Mouse (Mus musculus) right cerebral cortex, postnatal 10 days (tissue): ENCODE results near the gene Atp10a.

ENCODE experiments used
- DNase-seq, 2 experiments: peaks; one replicate each; pipeline ENCODE4 v3.0.0; 2021; ENCODE audit warnings: low spot score in 2 of 2

Gene Atp10a

GRCm38 (mm10) chr7:58655866-58656265, at the start of gene Atp10a:
Gene Atp10a, plus strand, starts transcription at chr7:58656166.
- DNase-seq, result no peak

- DNase-seq, result no peak
Measured at GRCm38 (mm10) chr7:58618048-58618447, 37.9 kb upstream of the Atp10a start.

GRCm38 (mm10) chr7:58626305-58627155, 29.4 kb upstream of the Atp10a start:
- no peak for DNase-seq

GRCm38 (mm10) chr7:58627381-58627780, 28.6 kb upstream of the Atp10a start:
- no peak for DNase-seq

- no peak for DNase-seq
Measured at GRCm38 (mm10) chr7:58629233-58629632, 26.7 kb upstream of the Atp10a start.

GRCm38 (mm10) chr7:58633683-58634082, 22.3 kb upstream of the Atp10a start:
- no peak for DNase-seq

- peak in 1 of 2 experiments; percentile 41 for DNase-seq
Measured at GRCm38 (mm10) chr7:58639676-58640075, 16.3 kb upstream of the Atp10a start.

GRCm38 (mm10) chr7:58640456-58640855, 15.5 kb upstream of the Atp10a start:
- no peak for DNase-seq

- no peak for DNase-seq
Measured at GRCm38 (mm10) chr7:58641916-58642315, 14.1 kb upstream of the Atp10a start.

- DNase-seq, result no peak
Measured at GRCm38 (mm10) chr7:58647404-58647803, 8.6 kb upstream of the Atp10a start.

- DNase-seq, result peak; percentile 29 to 41
Measured at GRCm38 (mm10) chr7:58657913-58658789, 2.2 kb downstream of the Atp10a start.

GRCm38 (mm10) chr7:58658790-58659405, 2.9 kb downstream of the Atp10a start:
- no peak for DNase-seq

- no peak for DNase-seq
Measured at GRCm38 (mm10) chr7:58660046-58660445, 4.1 kb downstream of the Atp10a start.

GRCm38 (mm10) chr7:58660665-58661064, 4.7 kb downstream of the Atp10a start:
- DNase-seq, result no peak

- no peak for DNase-seq
Measured at GRCm38 (mm10) chr7:58661076-58661475, 5.1 kb downstream of the Atp10a start.

- no peak for DNase-seq
Measured at GRCm38 (mm10) chr7:58668617-58669016, 12.7 kb downstream of the Atp10a start.

GRCm38 (mm10) chr7:58676075-58676474, 20.1 kb downstream of the Atp10a start:
- DNase-seq, result no peak

- no peak for DNase-seq
Measured at GRCm38 (mm10) chr7:58677111-58677805, 21.3 kb downstream of the Atp10a start.

- DNase-seq, result no peak
Measured at GRCm38 (mm10) chr7:58685967-58686366, 30.0 kb downstream of the Atp10a start.

GRCm38 (mm10) chr7:58686573-58686972, 30.6 kb downstream of the Atp10a start:
- no peak for DNase-seq

GRCm38 (mm10) chr7:58686997-58687396, 31.0 kb downstream of the Atp10a start:
- DNase-seq, result no peak
